Mouse (Mus musculus) right cerebral cortex, postnatal 10 days (tissue): ENCODE measurements around the gene Tmprss6.

ENCODE experiments used
- DNase-seq, 2 experiments: peaks; one replicate each; pipeline ENCODE4 v3.0.0; 2021; ENCODE audit warnings: low spot score in 2 of 2

Gene Tmprss6

DNA sequence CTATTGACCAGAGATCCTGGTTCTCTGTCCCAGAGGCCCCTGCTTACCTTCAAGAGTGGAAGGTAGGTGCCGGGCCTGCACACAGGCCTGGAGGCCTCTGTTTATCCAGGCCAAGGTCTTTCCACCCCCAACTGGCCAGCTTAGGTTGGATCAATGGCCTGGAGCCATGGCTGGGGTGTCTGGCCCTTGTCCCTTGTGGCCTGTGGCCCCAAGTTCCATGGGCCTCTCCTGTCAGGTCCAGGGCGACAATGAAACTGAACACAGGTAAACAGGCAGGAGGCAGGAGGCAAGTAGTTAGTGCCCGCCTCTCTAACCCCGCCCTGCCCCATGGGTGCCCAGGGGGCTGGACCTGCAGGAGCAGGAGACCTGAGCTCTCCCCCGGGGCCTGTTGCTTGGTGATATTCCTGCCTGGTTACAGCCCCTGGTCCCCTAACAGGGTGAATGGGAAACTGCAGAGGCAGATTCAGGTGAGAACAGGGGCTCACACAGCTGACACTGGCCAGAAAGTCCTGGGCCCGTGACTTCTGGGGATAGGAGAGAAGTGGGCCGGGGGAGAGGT is at the start of gene Tmprss6:
Gene Tmprss6 (minus strand): TSS at position 256 of the 559 bp plus-strand sequence.
- DNase-seq: no peak

DNA sequence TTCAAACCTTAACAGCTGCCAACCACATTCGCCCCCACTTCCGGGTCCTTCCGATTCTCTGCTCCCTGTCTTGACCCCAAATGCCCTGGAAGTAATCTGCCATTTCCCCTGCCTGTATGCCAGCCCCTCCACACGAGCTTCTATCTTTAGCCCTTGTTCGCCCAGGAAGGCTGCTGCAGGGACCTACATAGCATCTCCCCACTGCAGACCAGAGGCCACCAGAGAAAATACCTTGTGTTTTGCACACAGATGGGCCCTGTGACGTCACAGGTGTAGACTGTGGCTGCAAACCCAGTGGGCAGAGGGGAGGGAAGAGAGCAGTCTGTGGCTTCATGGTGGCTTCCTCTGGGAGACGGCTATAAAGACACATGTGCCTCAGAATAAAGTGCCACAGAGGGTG is 49.8 kb upstream of the Tmprss6 start:
- no peak for DNase-seq

DNA sequence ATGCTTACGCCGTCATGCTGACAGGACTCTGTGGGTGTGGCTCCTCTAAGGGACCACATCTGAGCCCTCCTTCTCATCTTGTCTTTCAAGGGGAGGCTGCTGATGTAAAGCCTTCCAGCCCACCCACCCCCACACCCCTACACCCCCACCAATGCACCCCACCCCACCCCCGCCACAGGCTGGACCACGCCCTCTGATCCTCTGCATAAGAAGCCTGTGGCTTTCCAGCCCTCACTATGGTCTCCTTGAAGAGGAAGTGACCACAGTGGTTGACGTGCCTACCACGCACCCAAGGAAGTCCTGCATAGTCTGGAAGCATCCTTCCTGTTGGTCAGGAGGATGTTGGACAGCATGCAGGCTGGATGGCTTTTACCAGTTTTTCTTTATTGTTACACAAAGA is 47.3 kb upstream of the Tmprss6 start:
- no peak for DNase-seq

DNA sequence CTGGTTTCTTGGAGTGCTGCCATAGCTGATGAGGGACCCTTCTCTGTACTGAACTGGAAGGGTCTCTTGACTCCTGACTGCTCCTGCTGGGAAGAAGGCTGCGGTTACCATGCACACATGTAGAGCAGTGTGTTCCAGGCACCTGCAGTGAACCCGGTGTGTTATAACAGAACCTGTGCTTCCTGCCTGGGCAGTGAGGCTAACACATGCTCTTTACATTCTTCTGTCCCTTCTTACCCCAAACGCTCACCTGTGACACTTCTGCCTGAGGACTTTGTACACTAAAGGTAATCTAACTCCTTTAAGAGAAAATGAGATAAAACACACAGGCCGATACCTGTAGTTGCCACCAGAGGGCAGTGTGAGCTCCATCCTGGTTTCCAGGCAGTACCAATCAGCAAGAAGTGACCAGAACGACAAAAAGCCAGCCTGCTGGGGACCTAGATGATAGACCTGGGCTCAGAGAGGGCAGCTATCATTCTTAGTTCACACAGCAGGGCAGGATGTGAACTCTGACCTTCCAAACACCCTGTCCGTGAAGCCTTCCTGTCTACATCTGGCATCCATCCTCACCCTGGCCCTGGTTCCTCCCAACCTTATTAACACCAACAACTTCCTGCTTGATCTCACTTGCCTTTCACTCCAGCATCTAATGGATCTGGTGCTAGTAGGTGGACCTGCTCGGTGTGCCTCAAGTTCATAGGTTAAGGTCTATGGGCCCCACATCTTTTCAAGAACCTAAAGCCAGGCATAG is 46.1 kb upstream of the Tmprss6 start:
- DNase-seq: peak; percentile 82 to 87

DNA sequence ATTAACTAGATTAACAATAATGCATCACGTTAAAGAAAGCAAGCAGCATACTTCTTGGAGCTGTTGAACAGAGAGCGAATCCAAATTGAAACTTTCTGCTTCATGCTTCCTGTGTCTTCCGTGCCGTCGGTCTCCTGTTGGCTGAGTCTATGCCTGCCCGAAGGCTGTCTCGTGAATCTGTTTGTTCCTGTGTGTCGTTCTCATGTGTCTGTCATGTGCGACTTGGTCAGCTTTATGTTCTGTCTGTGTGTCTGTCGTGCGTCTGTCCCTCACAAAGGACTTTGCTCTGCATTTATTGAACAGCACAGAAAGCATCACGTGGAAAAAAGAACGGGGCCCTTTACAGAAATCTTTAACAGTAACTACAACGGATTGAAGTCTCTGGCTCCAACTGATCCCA is 44.6 kb upstream of the Tmprss6 start:
- DNase-seq: no peak

DNA sequence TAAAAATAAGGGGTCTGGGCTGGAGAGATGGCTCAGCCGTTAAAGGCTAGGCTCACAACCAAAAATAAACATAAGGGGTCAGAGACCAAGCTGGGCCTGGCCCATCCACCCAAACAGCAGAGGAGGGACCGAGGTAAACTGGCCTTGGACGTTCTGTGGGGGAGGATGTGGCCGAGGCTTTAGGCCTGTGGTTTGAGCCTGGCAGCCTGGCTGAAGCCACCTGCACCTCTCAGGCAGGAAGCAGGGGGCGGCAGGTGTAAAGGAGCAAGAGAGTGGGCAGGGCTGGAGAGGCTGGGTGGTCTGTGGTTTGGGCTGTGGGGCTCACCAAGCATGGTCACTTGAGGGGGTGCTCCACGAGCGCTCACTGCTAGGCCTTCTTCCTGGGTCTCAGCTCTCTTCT is 43.5 kb upstream of the Tmprss6 start:
- no peak for DNase-seq

DNA sequence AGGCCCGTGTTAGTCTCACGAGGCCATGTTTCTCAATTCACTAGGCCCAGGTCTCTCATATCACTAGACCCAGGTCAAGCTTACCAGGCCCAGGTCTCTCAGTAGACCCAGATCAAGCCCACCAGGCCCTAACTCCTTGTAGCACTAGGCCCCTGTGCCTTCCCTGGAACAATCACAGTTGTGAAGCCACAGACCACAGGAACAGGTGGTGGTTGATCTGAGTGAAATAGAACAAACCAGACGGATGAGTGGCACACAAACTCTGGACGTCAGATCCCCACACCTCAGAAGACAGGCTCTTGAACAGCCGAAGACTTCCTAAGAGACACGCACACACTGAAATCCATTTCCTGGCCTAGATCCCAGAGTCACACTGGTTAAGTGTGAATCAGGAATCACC is 42.3 kb upstream of the Tmprss6 start:
- no peak for DNase-seq

DNA sequence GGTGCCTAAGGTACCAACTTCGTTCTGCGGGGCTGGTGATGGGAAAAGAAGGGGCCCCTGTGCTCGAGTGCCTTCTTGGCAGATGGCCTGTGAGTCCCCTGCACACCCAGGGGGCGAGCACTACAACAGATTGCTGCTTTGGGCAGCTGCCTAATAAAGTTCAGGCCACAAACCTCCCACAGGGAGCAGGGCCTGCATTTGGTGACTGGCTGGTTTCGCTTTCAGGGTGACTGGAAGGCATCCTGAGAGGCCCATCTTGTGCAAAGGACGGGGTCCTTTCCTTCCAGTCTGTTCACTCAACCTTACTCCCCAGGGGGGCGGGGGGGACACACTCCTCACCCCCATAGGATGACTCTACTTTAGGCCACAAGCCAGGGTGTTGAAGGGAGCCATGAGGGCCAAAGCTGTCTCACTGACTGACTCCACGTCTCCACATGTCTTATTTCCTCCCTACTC is 41.7 kb upstream of the Tmprss6 start:
- DNase-seq: no peak

DNA sequence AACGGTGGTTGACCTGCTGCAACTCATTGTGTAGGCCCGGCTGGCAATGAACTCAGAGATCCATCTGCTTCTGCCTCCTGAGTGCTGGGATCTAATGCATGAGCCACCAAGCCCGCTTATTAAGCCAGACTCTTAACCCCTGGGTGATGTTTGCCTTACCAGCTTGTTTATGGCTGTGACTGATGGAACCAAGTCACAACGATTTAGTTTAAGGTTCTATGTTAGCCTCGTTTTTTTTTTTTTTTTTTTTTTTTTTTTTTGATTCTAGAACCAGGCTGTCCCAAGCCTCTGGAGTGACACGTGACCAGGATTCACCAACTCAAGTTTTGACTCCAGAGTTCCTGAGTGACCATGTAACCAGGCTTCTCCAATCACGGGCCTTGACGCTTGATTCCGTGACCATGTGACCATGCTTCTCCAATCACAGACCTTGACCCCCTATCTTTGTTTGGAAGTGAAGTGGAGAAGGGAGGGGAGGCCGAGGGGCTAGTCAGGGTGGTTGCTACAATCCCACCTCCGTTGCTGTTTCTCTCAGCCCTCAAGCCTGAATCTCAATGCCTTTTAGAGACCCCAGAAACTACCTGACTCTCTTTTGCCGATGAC is 41.0 kb upstream of the Tmprss6 start:
- no peak for DNase-seq

DNA sequence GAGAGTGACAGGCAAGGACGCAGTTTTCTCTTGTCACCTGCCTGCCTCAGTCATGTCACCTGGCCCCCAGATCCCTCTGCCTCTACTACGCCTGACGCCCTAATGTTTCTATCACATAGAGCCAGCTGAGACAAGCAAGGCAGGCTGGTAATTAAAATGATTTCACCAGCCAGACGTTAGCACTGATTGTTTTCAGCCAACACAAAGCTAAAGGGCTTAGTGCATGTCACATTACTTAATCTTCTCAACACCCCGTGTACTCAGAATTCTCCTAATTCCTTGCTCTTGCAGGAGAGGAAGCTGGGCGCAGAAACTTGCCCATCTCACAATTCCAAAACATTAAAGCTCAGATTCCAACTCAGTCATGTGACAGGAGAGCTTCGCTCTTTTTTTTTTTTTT is 40.0 kb upstream of the Tmprss6 start:
- DNase-seq: no peak

DNA sequence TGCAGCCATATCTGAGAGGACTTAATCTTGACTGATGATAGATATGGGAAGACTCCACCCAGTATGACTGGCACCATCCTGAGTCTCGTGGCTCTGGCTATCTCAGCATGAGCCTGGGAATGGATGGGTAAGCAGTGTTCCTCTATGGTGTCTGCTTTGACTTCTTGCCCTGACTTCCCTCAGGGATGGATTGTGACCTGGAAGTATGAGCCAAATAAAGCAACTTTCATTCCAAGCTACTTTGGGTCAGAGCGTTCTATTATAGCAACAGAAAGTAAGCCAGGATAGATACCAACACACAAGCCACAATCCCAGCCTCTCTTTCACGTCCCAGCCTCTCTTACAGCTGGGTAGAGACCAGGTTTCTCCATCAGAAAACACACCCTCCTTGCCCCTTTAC is 37.1 kb upstream of the Tmprss6 start:
- DNase-seq: no peak

DNA sequence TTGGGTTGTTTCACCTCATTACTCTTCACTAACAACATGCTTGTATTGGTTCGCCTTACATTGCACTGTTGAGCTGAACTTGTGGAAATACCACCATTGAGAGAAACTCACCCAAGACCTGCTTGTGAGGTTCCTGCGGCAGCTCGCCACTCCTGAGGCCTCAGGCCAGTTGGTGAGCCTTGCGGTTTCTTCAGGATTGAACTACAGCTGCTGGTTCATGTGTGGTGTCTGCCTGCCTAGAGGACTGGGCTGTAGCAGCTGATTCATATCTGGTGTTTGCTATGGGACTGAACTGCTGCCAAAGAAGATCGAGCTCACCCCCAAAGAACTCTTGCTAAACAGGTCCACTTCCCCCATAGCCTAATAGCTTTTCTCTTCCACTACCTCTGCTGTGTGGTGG is 36.4 kb upstream of the Tmprss6 start:
- no peak for DNase-seq

DNA sequence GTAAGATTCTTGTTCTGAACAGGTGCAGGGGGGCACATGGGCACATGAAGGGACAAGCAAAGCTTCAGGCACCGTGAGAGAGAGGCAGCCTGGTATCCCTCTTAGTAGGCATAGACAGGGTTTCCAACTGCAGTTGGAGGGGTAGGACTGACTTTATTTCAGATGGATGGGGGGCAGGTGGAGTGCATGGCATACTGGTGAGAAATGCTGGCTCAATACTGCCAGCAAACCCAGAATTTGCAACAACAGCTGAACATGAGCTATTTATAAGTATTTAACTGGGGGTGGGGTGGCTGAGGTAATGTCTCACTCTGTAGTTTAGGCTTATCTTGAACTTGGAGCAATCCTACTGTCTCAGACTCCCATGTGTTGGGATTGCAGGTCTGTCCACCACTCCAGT is 35.6 kb upstream of the Tmprss6 start:
- DNase-seq: no peak

DNA sequence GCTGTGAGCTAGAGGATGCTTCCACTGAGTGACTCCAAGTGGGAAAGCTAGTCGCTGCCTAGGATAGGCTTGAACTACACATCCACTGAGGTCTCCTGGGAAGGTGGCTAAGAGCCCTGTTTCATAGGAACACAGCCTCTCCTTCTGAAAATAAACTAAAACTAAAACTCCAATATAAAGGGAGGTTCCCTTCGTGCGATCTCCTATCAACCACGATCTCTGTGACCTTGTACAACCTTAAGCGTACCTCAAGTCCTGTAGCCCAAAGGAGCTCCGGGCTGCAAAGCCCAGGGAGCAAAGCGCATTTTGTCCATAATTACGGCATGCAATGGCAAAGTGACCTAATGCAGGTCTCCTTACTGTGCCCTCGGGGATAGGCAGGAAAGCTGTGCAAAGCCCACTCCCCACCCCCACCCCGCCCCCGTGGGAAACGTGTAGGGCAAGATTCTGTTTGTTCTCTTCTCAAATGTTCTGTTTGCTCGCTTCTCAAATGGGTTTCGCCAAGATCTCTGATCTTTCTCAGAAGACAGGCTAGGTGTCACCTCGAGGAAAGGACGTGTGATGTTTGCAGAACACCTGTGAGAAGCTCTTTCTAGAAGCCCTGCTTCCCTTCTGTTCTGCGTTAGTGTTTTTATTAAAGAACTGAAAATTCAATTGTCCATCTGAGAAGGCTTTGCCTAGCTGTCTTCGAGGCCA is 34.2 kb upstream of the Tmprss6 start:
- no peak for DNase-seq

DNA sequence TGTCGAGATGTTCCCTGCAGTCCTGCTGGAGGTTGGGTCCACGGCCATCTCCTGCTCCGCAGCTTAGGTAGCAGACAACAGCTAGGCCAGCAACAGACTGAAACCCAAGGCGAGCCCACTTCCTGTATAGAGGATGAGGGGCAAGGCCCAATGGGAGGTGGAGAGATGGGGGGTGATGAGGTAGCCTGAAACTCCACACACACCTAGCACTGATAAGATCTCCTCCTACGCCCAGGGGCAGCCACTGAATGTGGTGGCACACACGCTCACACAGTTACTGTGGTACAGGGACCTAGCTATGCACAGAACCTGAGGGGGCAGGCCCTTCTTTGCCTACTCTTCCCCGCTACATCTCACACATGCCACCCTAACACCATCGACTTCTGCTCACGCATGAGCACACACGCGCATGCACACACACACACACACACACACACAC is 26.6 kb upstream of the Tmprss6 start, which contains the start of gene Il2rb:
Gene Il2rb (minus strand): TSS at position 304 of the 439 bp plus-strand sequence.
- DNase-seq: no peak

DNA sequence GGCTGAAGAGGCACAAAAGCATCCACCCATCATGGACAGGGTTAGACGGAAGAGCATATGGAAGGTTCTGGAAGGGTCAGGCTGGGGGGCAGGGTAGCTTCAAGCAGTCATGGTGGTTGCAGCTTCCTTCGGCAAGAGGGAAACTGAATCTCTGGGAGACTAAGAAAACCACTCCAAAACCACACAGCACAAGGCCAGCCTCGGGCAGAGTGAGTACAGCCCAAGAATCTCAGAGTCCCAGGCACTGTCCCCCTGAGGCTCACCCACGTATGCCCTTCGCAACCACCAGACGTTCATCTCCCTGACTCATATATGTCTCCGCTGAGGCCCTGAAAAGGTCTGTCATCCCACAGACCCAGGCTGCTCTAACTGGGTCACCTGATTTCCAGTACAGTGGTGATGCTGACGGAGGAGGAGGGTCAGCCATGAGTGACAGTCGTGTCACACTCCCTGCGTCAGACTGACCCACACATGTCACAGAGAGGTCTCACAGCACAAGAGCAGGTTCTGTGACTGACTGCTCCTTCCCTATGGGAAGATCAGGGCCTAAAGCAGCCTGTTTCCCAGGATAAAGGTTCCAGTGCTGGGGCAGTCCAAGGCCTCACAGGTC is 25.1 kb upstream of the Tmprss6 start:
- DNase-seq: no peak

DNA sequence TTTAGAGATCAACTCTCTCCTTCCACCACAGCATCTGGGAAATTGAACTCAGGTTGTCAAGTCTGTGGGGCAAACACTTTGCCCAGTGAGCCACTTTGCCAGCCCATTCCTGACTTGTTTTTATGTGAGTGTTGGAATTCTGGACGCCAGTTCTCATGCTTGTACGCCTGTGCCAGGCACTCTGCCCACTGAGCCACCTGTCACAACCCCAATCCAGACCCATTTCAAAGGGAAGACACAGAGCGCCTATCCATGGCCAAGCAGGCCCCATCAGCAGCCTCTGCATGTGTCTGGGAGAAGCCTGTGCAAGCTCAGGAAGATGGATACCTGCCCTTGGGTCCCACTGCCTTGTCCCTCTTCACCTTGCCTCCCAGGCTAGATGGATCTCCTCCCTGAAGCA is 22.9 kb upstream of the Tmprss6 start:
- DNase-seq: no peak

DNA sequence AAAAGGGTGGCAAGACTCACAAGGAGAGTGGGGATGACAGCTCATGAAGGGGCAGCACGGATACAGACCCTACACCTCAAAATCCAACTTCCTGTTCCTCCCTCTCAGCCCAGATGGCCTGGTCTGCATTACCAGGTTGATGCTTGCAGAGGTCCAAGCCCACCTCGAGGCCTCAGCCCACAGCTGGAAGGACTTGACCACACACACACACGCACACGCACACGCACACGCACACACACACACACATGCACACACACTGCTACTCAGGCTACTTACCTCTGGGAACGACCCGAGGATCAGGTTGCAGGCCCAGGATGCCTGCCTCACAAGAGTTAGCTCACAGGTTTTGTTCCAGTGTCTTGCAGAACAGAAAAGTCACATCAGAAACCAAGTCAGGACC is 21.5 kb upstream of the Tmprss6 start:
- DNase-seq: no peak

DNA sequence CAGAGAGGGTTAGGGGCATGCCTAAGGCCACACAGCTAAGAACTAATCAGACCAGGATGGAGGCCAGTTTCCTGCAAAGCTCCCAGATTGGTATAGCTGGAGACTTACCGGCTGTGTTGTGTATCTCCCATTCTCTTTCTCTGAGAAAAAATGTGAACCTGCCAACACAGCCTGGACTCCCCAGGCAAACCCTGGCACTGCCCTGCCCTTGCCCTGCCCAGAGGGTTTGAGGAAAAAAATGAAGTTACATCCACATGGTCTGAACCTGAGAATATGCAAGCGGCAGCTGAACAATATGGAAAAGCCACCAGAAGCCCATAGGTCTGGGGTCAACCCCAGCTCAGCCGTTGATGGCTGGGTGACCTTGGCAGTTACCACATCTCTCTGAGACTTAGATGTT is 20.8 kb upstream of the Tmprss6 start:
- no peak for DNase-seq

DNA sequence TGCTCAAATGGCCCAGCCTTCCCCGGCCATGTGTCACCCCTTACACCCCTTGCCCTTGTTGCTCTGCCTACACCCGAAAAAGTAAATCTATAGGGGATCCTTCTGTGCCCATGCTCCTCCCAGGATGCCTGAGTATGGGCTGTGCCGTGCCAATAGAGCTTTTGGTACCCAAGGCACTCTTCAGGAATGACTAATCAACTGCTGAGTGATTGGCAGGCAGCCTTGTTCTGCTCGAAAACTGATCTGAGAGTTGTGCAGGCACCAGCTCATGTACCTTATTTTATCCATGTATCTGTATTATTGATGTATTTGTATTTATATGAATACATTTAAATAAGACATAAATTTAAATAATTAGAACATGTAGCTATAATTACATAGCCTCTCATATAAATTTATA is 18.6 kb upstream of the Tmprss6 start:
- no peak for DNase-seq

DNA sequence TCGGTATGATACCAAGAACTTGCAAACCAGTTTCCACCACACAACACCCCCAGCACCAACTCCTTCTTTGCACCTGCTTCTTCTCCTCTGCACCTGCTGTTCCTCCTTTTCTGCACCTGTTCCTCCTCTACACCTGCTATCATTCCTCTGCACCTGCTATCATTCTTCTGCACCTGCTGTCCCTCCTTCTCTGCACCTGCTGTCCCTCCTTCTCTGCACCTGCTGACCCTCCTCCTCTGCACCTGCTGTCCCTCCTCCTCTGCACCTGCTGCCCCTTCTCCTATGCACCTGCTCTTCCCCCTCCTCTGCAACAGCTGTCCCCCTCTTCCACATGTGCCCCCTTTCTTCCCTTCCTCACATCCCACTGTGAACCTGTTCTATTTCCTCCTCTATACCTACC is 18.1 kb upstream of the Tmprss6 start:
- DNase-seq: no peak

DNA sequence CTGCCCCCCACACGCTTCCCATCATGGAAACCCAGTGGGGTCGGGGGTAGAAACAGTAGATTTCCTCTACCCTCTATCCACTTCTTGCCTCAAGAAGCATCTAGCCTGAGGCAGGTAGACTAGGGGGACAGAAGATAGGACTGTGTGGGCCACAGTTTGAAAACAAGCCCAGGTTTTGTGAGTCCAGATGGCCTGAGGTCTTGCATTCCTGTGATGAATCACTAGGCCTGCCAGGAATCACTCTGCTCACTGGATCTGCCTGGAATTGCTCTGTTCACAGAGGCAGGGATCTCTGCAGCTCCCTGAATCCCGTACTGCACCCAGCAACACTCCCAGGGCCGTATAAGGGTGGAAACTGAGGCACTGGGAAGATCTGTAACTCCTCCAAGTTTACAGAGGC is 14.9 kb upstream of the Tmprss6 start:
- no peak for DNase-seq
